Mouse (Mus musculus) kidney, adult 2 months (tissue): ENCODE results near the gene Igf1r. TPM values are rescaled to one million over a fixed set of nuclear protein-coding genes. Genes with fewer than 3 reads are reported as not detected.

Experiments
- DNase-seq: peaks from one replicate; pipeline ENCODE4 v3.0.0; 2021
- H3K27ac ChIP-seq: fragments of 200-500 bp; 2 replicates; pipeline ENCODE4 v1.5.1; 2012; ENCODE audit warnings: low read depth, low read length, control low read depth, inconsistent platforms; ENCODE audit not compliant: insufficient read depth
- H3K27me3 ChIP-seq: fragments of 200-500 bp; replicated peaks from 2 replicates; pipeline ENCODE4 v1.6.1; 2012; ENCODE audit warnings: mild to moderate bottlenecking, moderate library complexity, low read length, inconsistent platforms; ENCODE audit not compliant: control insufficient read depth, insufficient read depth
- H3K36me3 ChIP-seq: fragments of 200-500 bp; 2 replicates; pipeline ENCODE4 v1.6.1; 2012; ENCODE audit warnings: mild to moderate bottlenecking, moderate library complexity, low read length, inconsistent platforms; ENCODE audit not compliant: control insufficient read depth, insufficient read depth
- H3K4me1 ChIP-seq: fragments of 200-500 bp; 2 replicates; pipeline ENCODE4 v1.6.1; 2011; ENCODE audit warnings: low read length; ENCODE audit not compliant: control insufficient read depth, insufficient read depth
- H3K4me3 ChIP-seq: fragments of 200-500 bp; 2 replicates; pipeline ENCODE4 v1.5.1; 2011; ENCODE audit warnings: mild to moderate bottlenecking, low read depth, low read length, control low read depth; ENCODE audit not compliant: insufficient read depth
- CTCF ChIP-seq: fragments of 200-500 bp; conservative IDR thresholded peaks from 2 replicates; pipeline ENCODE4 v1.5.1; 2011; ENCODE audit warnings: low read depth, mild to moderate bottlenecking, control low read depth, low read length, moderate library complexity, mixed read lengths; ENCODE audit not compliant: insufficient read depth, insufficient read length
- POLR2A ChIP-seq: fragments of 200-500 bp; IDR thresholded peaks from one replicate; pipeline ENCODE4 v1.6.1; 2011; ENCODE audit warnings: low read depth, low read length, control low read depth
- WGBS: fragments of 180-500 bp; shearing (Covaris S2); methylation state at CpG from one replicate; pipeline ENCODE4 v1.1.7; 2018; 5-methylcytosine and 5-hydroxymethylcytosine counted together
- polyA plus RNA-seq: library from polyadenylated mRNA; depleted of rRNA; stranded (reverse); fragments of >200 nt; gene quantifications from 2 replicates; pipeline ENCODE4 v1.2.3, GENCODE M21; 2012

Gene Igf1r
- polyA plus RNA-seq, 1 experiment: 29.2 TPM

DNA sequence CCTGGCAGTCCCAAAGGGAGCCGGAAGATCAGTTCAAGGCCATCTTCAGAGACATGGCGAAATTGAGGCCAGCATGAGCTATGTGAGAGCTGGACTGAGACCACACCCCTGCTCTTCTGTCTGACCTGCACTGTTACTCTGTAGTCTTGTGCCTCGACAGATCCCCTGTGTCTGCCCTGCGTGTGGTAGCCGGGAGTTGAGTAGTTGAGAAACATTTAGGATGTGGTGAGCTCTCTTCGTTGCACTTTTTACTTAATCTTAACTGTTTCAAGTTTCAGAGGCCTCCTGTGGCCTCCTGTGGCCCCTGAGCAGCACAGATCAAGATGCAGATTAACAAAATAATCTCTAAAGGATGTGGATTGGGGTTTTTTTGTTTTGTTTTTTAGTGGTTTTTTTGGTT lies 181.1 kb downstream of the Igf1r start:
- WGBS: 74% methylated on average over 6 of the region's 6 CpGs
- Histone ChIP-seq H3K4me1 (peaks cover 23% of the 10 kb centered on the region), H3K27me3 (no peaks in the 10 kb centered on the region), H3K4me3 (no peak overlapping the region), H3K27ac (no peak overlapping the region), H3K36me3 (no peaks in the 10 kb centered on the region)
- TF ChIP-seq CTCF (no peak), POLR2A (no peak)
- DNase-seq: no peak

DNA sequence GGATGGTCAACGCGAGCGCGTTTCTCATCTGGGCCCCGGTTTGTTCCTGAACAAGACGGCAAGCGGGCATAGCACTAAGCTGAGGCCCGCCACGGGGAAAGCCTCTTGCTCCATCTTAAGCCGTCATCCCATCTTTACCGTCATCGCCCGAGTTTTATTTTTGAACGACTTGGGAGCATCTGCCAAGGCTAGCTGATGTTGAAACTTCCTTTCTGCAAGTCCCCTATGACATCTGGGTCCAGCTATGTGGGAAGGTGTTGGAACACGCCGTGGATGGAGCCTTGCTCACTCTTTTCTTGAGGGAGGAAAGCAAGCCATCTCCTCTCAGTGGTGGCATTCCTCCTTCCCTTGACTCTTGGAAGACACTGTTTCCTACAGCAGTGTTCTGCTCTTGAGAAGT lies 182.3 kb downstream of the Igf1r start:
- WGBS: 81% methylated on average over 16 of the region's 16 CpGs
- TF ChIP-seq POLR2A (no peak), CTCF (no peak)
- Histone ChIP-seq H3K4me3 (no peak overlapping the region), H3K27ac (no peak overlapping the region), H3K4me1 (peaks cover 23% of the 10 kb centered on the region), H3K36me3 (no peaks in the 10 kb centered on the region; the same call in 1 of the 2 replicates), H3K27me3 (no peaks in the 10 kb centered on the region)
- DNase-seq: no peak

DNA sequence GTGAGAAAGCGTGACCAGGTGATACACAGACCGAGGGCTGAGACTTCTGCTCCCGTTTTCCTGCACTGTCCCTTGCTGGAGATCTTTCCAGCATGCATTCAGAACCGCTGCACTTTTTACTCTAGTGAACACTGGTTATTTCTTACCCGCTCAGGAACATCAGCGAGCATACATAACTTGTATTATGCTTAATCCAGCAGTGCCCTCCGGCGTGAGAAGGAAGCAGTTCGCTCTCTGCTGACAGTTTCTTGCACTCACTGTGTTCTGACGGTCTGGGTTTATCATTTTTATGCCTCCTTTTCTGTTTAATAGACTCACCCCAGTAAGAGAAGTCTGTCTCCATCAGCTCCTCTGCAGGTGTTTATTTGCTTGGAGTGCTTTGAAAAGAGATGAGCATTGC lies 183.4 kb downstream of the Igf1r start:
- Histone ChIP-seq H3K27ac (no peak overlapping the region), H3K36me3 (no peaks in the 10 kb centered on the region; the same call in 1 of the 2 replicates), H3K4me1 (peaks cover 13% of the 10 kb centered on the region), H3K27me3 (no peaks in the 10 kb centered on the region), H3K4me3 (no peak overlapping the region)
- 58% methylated on average over 10 of the region's 10 CpGs for WGBS
- TF ChIP-seq POLR2A (no peak), CTCF (peak; percentile 35; the same call in 1 of the 2 replicates)
- no peak for DNase-seq

DNA sequence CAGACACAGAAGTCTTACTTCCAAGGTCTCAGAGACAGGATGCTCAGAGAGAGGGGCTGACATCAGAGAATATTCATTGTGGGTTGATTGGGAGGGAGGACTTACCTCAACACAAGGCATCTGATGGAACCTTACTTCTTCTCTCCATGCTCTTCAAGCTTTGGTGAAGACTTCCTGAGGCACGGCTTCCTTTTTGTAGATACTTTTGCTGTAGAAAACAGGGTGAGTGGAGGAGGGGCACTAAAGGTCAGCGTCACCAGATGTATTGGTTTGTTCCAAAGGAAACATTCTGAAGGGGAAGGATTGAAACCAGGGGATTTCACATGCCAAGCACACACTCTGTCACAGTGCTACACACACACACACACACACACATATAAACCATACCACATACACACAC lies 186.8 kb downstream of the Igf1r start:
- no peaks in the 10 kb centered on the region for H3K27me3 ChIP-seq
- no peak overlapping the region for H3K4me3 ChIP-seq
- H3K36me3 ChIP-seq: no peaks in the 10 kb centered on the region; the same call in 1 of the 2 replicates
- H3K27ac ChIP-seq: no peak overlapping the region
- 57% methylated on average over 2 of the region's 2 CpGs for WGBS
- peaks cover 8% of the 10 kb centered on the region; the same call in 1 of the 2 replicates for H3K4me1 ChIP-seq
- TF ChIP-seq POLR2A (no peak), CTCF (no peak)
- DNase-seq: no peak

DNA sequence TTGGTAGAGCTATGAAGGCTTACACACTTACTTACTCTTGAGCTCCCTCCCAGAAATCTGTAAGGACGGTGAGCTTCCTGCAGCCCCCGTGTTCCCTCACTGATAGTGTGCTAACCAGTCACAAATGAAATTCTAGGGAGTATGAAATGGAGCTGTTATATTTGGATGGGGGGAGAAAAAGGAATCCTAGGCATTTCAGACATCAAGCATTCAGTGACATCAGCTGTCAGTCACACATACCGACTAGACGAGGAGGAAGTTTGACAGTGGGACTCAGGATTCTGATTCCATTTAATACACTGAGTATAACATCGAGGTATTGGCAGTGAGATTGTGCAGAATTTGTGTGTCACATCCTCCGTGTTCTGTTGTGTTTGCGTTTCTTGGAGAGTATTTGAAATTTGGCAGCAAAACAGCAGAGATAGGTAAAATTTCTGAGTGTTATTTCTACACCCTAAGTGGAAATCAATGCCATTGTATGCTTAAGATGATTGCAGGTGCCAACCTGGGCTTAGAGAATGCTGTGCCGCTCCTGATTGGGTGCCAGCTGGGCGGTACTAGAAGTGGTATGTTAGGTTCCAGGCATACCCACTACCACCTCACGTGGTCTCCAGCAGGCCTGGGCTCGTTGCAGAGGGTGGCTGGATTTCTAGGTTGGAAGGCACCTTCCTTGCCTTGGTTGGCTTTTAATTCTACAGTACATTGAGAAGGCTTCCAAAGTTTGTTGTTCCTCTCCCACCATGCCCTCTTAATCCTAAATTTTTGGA lies 187.6 kb downstream of the Igf1r start:
- Histone ChIP-seq H3K27ac (no peak overlapping the region), H3K4me3 (no peak overlapping the region), H3K27me3 (no peaks in the 10 kb centered on the region), H3K4me1 (peaks cover 8% of the 10 kb centered on the region; the same call in 1 of the 2 replicates), H3K36me3 (no peaks in the 10 kb centered on the region; the same call in 1 of the 2 replicates)
- DNase-seq: no peak
- WGBS: 70% methylated on average over 11 of the region's 11 CpGs
- TF ChIP-seq POLR2A: no peak
- no peak for TF ChIP-seq CTCF

DNA sequence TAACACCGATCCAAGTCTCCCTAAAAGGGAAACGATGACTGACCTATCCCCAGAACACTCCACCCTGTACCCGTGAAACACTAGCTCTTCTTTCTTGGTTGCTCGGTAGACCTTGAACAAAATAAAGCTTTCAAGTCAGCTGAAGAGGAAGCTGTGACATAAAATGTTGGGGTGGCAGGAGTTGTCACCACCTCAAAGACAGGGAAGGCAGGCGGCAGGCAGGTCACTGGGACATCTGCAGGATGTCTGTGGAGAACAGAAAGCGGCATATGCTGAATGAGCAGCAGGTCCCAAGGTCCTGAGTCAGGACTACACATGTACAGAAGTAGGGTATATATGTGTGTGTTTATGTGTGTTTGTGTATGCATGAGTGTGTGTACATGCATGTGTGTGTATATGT lies 191.6 kb downstream of the Igf1r start:
- H3K36me3 ChIP-seq: no peaks in the 10 kb centered on the region; the same call in 1 of the 2 replicates
- peaks cover 21% of the 10 kb centered on the region; the same call in 1 of the 2 replicates for H3K4me1 ChIP-seq
- TF ChIP-seq CTCF: no peak
- no peak for TF ChIP-seq POLR2A
- no peak overlapping the region for H3K4me3 ChIP-seq
- no peaks in the 10 kb centered on the region for H3K27me3 ChIP-seq
- H3K27ac ChIP-seq: no peak overlapping the region
- no peak for DNase-seq
- WGBS: 33% methylated on average over 6 of the region's 6 CpGs

DNA sequence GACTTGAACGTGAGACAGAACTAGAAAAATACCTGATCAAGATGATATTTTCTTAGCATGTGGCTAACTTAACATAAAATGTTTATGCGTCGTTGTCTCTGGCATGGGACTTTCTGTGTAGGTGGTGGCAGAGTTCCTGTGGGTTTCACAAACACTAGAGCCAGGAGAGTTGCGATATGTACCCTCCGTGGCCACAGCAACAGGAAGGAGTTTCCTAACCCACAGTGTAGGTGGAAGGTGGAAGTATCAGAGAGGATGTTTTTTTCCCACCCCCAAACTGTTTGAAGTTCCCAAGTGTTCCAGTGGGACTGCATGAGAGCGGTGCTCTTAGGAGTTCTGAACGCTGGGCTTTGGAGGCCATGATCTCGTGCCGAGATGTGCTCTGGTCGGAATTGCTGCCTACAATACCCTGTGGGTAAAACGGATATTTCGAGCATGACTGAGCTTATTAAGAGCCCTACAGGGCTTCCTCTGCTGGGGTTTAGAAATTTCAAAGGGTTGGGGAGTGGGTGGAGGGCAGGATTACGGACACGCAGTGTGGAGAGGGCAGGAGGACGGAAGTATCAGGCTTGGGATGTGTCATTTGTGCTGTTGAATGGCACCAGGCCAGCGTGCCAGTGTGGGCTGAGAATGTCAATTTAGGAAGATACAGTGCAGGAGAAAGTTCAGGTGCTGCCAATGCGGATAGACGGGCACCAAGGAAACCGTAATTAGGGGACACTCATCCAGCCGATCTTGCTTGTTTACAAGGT lies 195.8 kb downstream of the Igf1r start:
- TF ChIP-seq POLR2A (no peak), CTCF (no peak)
- WGBS: 60% methylated on average over 20 of the region's 20 CpGs
- no peaks in the 10 kb centered on the region for H3K36me3 ChIP-seq
- peak; percentile 22 for DNase-seq
- no peak overlapping the region for H3K27ac ChIP-seq
- no peak overlapping the region for H3K4me3 ChIP-seq
- H3K4me1 ChIP-seq: peaks cover 21% of the 10 kb centered on the region; the same call in 1 of the 2 replicates
- H3K27me3 ChIP-seq: no peaks in the 10 kb centered on the region
